8 mouse cellular contexts compared by ENCODE assay signal in genomic region chr13:23544787-23545120, GRCm38 (mm10). TPM values are rescaled to one million over a fixed set of nuclear protein-coding genes. Genes with fewer than 3 reads are reported as not detected.
DNase-seq lines count a peak whose midpoint lies in the region; ATAC-seq and TF ChIP-seq lines count a peak whose summit lies in the region.
"Not testable (repeated sequence)": the region's sequence is repeated elsewhere in the genome, so short reads cannot be mapped to it uniquely, and the experiment has no call there.

No protein-coding gene starts in this region.

- not testable (repeated sequence) for H3K36me3 ChIP-seq in heart, embryonic 13.5 days; intestine, embryonic 14.5 days (ENCODE audit: control insufficient read depth, insufficient read depth, low read length); limb, embryonic 13.5 days; neural tube, embryonic 13.5 days

- H3K4me2 ChIP-seq in heart, embryonic 13.5 days, result peak overlapping the region; percentile 83
- peak overlapping the region; percentile 37 for H3K4me2 ChIP-seq in intestine, embryonic 14.5 days (ENCODE audit: low read length)
- peak overlapping the region; percentile 73 for H3K4me2 ChIP-seq in limb, embryonic 13.5 days (replicated peaks)
- H3K4me2 ChIP-seq in neural tube, embryonic 13.5 days, result peak overlapping the region; percentile 67

- not testable (repeated sequence) for H3K9me3 ChIP-seq in heart, embryonic 13.5 days; intestine, embryonic 14.5 days (ENCODE audit: control insufficient read depth, low read length); limb, embryonic 13.5 days; neural tube, embryonic 13.5 days

- H3K9ac ChIP-seq in heart, embryonic 13.5 days, result peak overlapping the region; percentile 82
- peak overlapping the region; percentile 77 for H3K9ac ChIP-seq in intestine, embryonic 14.5 days (ENCODE audit: low read length)
- H3K9ac ChIP-seq in limb, embryonic 13.5 days, result peak overlapping the region; percentile 65
- H3K9ac ChIP-seq in neural tube, embryonic 13.5 days, result peak overlapping the region; percentile 78

- TF ChIP-seq POLR2A in brain, embryonic 14.5 days (IDR thresholded peaks at IDR 0.05; ENCODE audit: borderline replicate concordance, extremely low read depth, insufficient read depth, insufficient read length, poor library complexity, severe bottlenecking), result not testable (repeated sequence)

- not testable (repeated sequence) for H3K4me1 ChIP-seq in heart, embryonic 13.5 days; intestine, embryonic 14.5 days (replicated peaks; ENCODE audit: control insufficient read depth, insufficient read depth, low read length); limb, embryonic 13.5 days; neural tube, embryonic 13.5 days (replicated peaks)

- H3K4me3 ChIP-seq in heart, embryonic 13.5 days, result peak overlapping the region; percentile 58
- peak overlapping the region; percentile 53 for H3K4me3 ChIP-seq in intestine, embryonic 14.5 days (ENCODE audit: low read depth, low read length)
- peak overlapping the region; percentile 52 for H3K4me3 ChIP-seq in limb, embryonic 13.5 days
- H3K4me3 ChIP-seq in neural tube, embryonic 13.5 days, result peak overlapping the region; percentile 48

- DNase-seq in 416B (ENCODE audit: low read depth), result peak; percentile 67
- DNase-seq in brain, embryonic 14.5 days (ENCODE audit: low read depth), result peak; percentile 27
- DNase-seq in intestine, embryonic 14.5 days (ENCODE audit: low spot score), result peak; percentile 58

- peak; percentile 44 for ATAC-seq in erythroid progenitor cell, adult 5-6 weeks (replicated peaks; ENCODE audit: low FRiP score, poor library complexity, severe bottlenecking)
- 0 out of 2 replicates have a peak, but pooled peaks have one; percentile 4 for ATAC-seq in heart, embryonic 13.5 days (ENCODE audit: extremely low read depth, insufficient number of reproducible peaks, low FRiP score, low TSS enrichment)
- ATAC-seq in intestine, embryonic 14.5 days (replicated peaks; ENCODE audit: low FRiP score, low TSS enrichment, low read depth); limb, embryonic 13.5 days (ENCODE audit: low FRiP score, low read depth): not testable (repeated sequence)
- ATAC-seq in megakaryocyte, adult 5-6 weeks (ENCODE audit: poor library complexity, severe bottlenecking), result peak; percentile 14; the same call in 1 of the 2 replicates
- peak; percentile 45 for ATAC-seq in neural tube, embryonic 13.5 days (ENCODE audit: low read depth)

- peak overlapping the region; percentile 93 for H3K27ac ChIP-seq in heart, embryonic 13.5 days (replicated peaks)
- peak overlapping the region; percentile 98 for H3K27ac ChIP-seq in intestine, embryonic 14.5 days (ENCODE audit: low read depth)
- peak overlapping the region; percentile 90; the same call in 1 of the 2 replicates for H3K27ac ChIP-seq in limb, embryonic 13.5 days
- peak overlapping the region; percentile 92 for H3K27ac ChIP-seq in neural tube, embryonic 13.5 days (replicated peaks)

- not testable (repeated sequence) for H3K27me3 ChIP-seq in heart, embryonic 13.5 days (replicated peaks); intestine, embryonic 14.5 days (replicated peaks; ENCODE audit: control insufficient read depth, insufficient read depth, low read length); limb, embryonic 13.5 days; neural tube, embryonic 13.5 days

- not testable (repeated sequence) for TF ChIP-seq CTCF in brain, embryonic 14.5 days (IDR thresholded peaks at IDR 0.05; ENCODE audit: borderline replicate concordance, extremely low read depth, insufficient read depth, insufficient read length)

- 0% methylated on average over 14 of the region's 14 CpGs for WGBS in heart, embryonic 13.5 days
- WGBS in intestine, embryonic 14.5 days, result 1% methylated on average over 13 of the region's 14 CpGs
- 0% methylated on average over 12 of the region's 14 CpGs for WGBS in limb, embryonic 13.5 days
- WGBS in neural tube, embryonic 13.5 days, result under 1% methylated on average over 14 of the region's 14 CpGs

RNA-seq across cellular contexts. Expression of gene Hist1h3f, which starts 0.9 kb away (rescaled TPM):
- polyA plus RNA-seq in brain, embryonic 14.5 days (2012; rRNA removed), result 4.5 and 5.5 TPM in 2 replicates
- total RNA-seq in erythroid progenitor cell, adult 5-6 weeks (2015; ENCODE audit: low replicate concordance), result 145 and 158 TPM in 2 replicates
- 262 and 310 TPM in 2 replicates for total RNA-seq in erythroid progenitor cell, adult 5-6 weeks (2017; ENCODE audit: low replicate concordance)
- 0.28 and 0.48 TPM in 2 replicates for polyA plus RNA-seq in heart, embryonic 13.5 days (2015; fragmentation: Nextera tagmentation; extraction: Ambion mirVana)
- 1.1 and 1.2 TPM in 2 replicates for polyA plus RNA-seq in intestine, embryonic 14.5 days (2014; fragmentation: Nextera tagmentation; extraction: Ambion mirVana)
- polyA plus RNA-seq in limb, embryonic 13.5 days (2015; fragmentation: Nextera tagmentation; extraction: Ambion mirVana), result 1.5 and 1.7 TPM in 2 replicates
- 43.8 and 48.7 TPM in 2 replicates for total RNA-seq in megakaryocyte, adult 5-6 weeks (2015)
- 145 and 146 TPM in 2 replicates for total RNA-seq in megakaryocyte, adult 5-6 weeks (2017)
- not detected in 2 replicates for polyA plus RNA-seq in neural tube, embryonic 13.5 days (2015; fragmentation: Nextera tagmentation; extraction: Ambion mirVana)

RNA-seq across cellular contexts. Expression of gene Hist1h2bh, which starts 1.6 kb away (rescaled TPM):
- 4.4 and 4.7 TPM in 2 replicates for polyA plus RNA-seq in brain, embryonic 14.5 days (2012; rRNA removed)
- 90.1 and 113 TPM in 2 replicates for total RNA-seq in erythroid progenitor cell, adult 5-6 weeks (2015; ENCODE audit: low replicate concordance)
- 325 and 367 TPM in 2 replicates for total RNA-seq in erythroid progenitor cell, adult 5-6 weeks (2017; ENCODE audit: low replicate concordance)
- 0.32 and 0.52 TPM in 2 replicates for polyA plus RNA-seq in heart, embryonic 13.5 days (2015; fragmentation: Nextera tagmentation; extraction: Ambion mirVana)
- 0.47 and 1.1 TPM in 2 replicates for polyA plus RNA-seq in intestine, embryonic 14.5 days (2014; fragmentation: Nextera tagmentation; extraction: Ambion mirVana)
- 0.74 and 1.0 TPM in 2 replicates for polyA plus RNA-seq in limb, embryonic 13.5 days (2015; fragmentation: Nextera tagmentation; extraction: Ambion mirVana)
- total RNA-seq in megakaryocyte, adult 5-6 weeks (2015), result 32.3 and 36.5 TPM in 2 replicates
- total RNA-seq in megakaryocyte, adult 5-6 weeks (2017), result 143 and 176 TPM in 2 replicates
- 0.61 TPM in 1 of 2 replicates, not detected in the other for polyA plus RNA-seq in neural tube, embryonic 13.5 days (2015; fragmentation: Nextera tagmentation; extraction: Ambion mirVana)

RNA-seq across cellular contexts. Expression of gene Hist1h4f, which starts 6.7 kb away (rescaled TPM):
- polyA plus RNA-seq in brain, embryonic 14.5 days (2012; rRNA removed), result 17.2 and 25.6 TPM in 2 replicates
- 838 and 1,105 TPM in 2 replicates for total RNA-seq in erythroid progenitor cell, adult 5-6 weeks (2015; ENCODE audit: low replicate concordance)
- 7,675 and 12,079 TPM in 2 replicates for total RNA-seq in erythroid progenitor cell, adult 5-6 weeks (2017; ENCODE audit: low replicate concordance)
- not detected in 2 replicates for polyA plus RNA-seq in heart, embryonic 13.5 days (2015; fragmentation: Nextera tagmentation; extraction: Ambion mirVana)
- polyA plus RNA-seq in intestine, embryonic 14.5 days (2014; fragmentation: Nextera tagmentation; extraction: Ambion mirVana), result 1.3 and 1.4 TPM in 2 replicates
- 1.0 and 1.9 TPM in 2 replicates for polyA plus RNA-seq in limb, embryonic 13.5 days (2015; fragmentation: Nextera tagmentation; extraction: Ambion mirVana)
- total RNA-seq in megakaryocyte, adult 5-6 weeks (2015), result 110 and 116 TPM in 2 replicates
- total RNA-seq in megakaryocyte, adult 5-6 weeks (2017), result 2,488 and 3,291 TPM in 2 replicates
- not detected in 2 replicates for polyA plus RNA-seq in neural tube, embryonic 13.5 days (2015; fragmentation: Nextera tagmentation; extraction: Ambion mirVana)

RNA-seq across cellular contexts. Expression of gene Hist1h1d, which starts 8.3 kb away (rescaled TPM):
- polyA plus RNA-seq in brain, embryonic 14.5 days (2012; rRNA removed), result 0.39 and 0.51 TPM in 2 replicates
- 59.1 and 59.8 TPM in 2 replicates for total RNA-seq in erythroid progenitor cell, adult 5-6 weeks (2015; ENCODE audit: low replicate concordance)
- total RNA-seq in erythroid progenitor cell, adult 5-6 weeks (2017; ENCODE audit: low replicate concordance), result 587 and 674 TPM in 2 replicates
- 0.23 and 0.29 TPM in 2 replicates for polyA plus RNA-seq in heart, embryonic 13.5 days (2015; fragmentation: Nextera tagmentation; extraction: Ambion mirVana)
- polyA plus RNA-seq in intestine, embryonic 14.5 days (2014; fragmentation: Nextera tagmentation; extraction: Ambion mirVana), result 0.64 and 0.90 TPM in 2 replicates
- 0.46 and 0.51 TPM in 2 replicates for polyA plus RNA-seq in limb, embryonic 13.5 days (2015; fragmentation: Nextera tagmentation; extraction: Ambion mirVana)
- total RNA-seq in megakaryocyte, adult 5-6 weeks (2015), result 16.7 and 17.0 TPM in 2 replicates
- 182 and 184 TPM in 2 replicates for total RNA-seq in megakaryocyte, adult 5-6 weeks (2017)
- polyA plus RNA-seq in neural tube, embryonic 13.5 days (2015; fragmentation: Nextera tagmentation; extraction: Ambion mirVana), result 0.11 and 0.22 TPM in 2 replicates

RNA-seq across cellular contexts. Expression of gene Hist1h3g, which starts 9.5 kb away (rescaled TPM):
- 25.5 and 42.1 TPM in 2 replicates for polyA plus RNA-seq in brain, embryonic 14.5 days (2012; rRNA removed)
- total RNA-seq in erythroid progenitor cell, adult 5-6 weeks (2015; ENCODE audit: low replicate concordance), result 573 TPM in 2 replicates
- 250 and 889 TPM in 2 replicates for total RNA-seq in erythroid progenitor cell, adult 5-6 weeks (2017; ENCODE audit: low replicate concordance)
- 4.1 and 5.5 TPM in 2 replicates for polyA plus RNA-seq in heart, embryonic 13.5 days (2015; fragmentation: Nextera tagmentation; extraction: Ambion mirVana)
- polyA plus RNA-seq in intestine, embryonic 14.5 days (2014; fragmentation: Nextera tagmentation; extraction: Ambion mirVana), result 6.1 and 8.1 TPM in 2 replicates
- 9.8 and 10.9 TPM in 2 replicates for polyA plus RNA-seq in limb, embryonic 13.5 days (2015; fragmentation: Nextera tagmentation; extraction: Ambion mirVana)
- 225 and 241 TPM in 2 replicates for total RNA-seq in megakaryocyte, adult 5-6 weeks (2015)
- 441 and 668 TPM in 2 replicates for total RNA-seq in megakaryocyte, adult 5-6 weeks (2017)
- polyA plus RNA-seq in neural tube, embryonic 13.5 days (2015; fragmentation: Nextera tagmentation; extraction: Ambion mirVana), result 1.1 and 1.3 TPM in 2 replicates
